In genomic region chr2:85038336-85038735, GRCm38 (mm10) we compare ENCODE assay signal across 8 mouse cellular contexts. TPM values are rescaled to one million over a fixed set of nuclear protein-coding genes. Genes with fewer than 3 reads are reported as not detected.
DNase-seq lines count a peak whose midpoint lies in the region; ATAC-seq and TF ChIP-seq lines count a peak whose summit lies in the region.

No protein-coding gene starts in this region.

- ATAC-seq in heart, embryonic 11.5 days (replicated peaks; ENCODE audit: insufficient number of reproducible peaks, low FRiP score, low TSS enrichment), result no peak
- no peak for ATAC-seq in forebrain, embryonic 16.5 days
- no peak for ATAC-seq in megakaryocyte progenitor cell, adult 5-6 weeks (replicated peaks; ENCODE audit: poor library complexity)

- intact Hi-C loops in heart, postnatal 14 days (cut with DNase I), result no loop called here

- H3K9me3 ChIP-seq in heart, embryonic 11.5 days (replicated peaks; ENCODE audit: control insufficient read depth, low read length), result no peaks in the 10 kb centered on the region
- no peaks in the 10 kb centered on the region for H3K9me3 ChIP-seq in ES-E14 (ENCODE audit: control insufficient read depth, insufficient read depth, low read depth, low read length)
- H3K9me3 ChIP-seq in forebrain, embryonic 16.5 days (ENCODE audit: control insufficient read depth, low read length), result no peaks in the 10 kb centered on the region

- H3K27me3 ChIP-seq in heart, embryonic 11.5 days (ENCODE audit: control insufficient read depth, insufficient read depth, low read length), result no peaks in the 10 kb centered on the region
- no peaks in the 10 kb centered on the region for H3K27me3 ChIP-seq in forebrain, embryonic 16.5 days (replicated peaks; ENCODE audit: control insufficient read depth, insufficient read depth, low read length)

- 83% methylated on average over 13 of the region's 13 CpGs for WGBS in heart, embryonic 11.5 days (ENCODE audit: insufficient replicate concordance)
- WGBS in forebrain, embryonic 16.5 days, result 76% methylated on average over 13 of the region's 13 CpGs
- 90% methylated on average over 13 of the region's 13 CpGs for WGBS in macrophage (ENCODE audit: missing documents)

- H3K4me3 ChIP-seq in heart, embryonic 11.5 days (ENCODE audit: low read depth, low read length), result peak overlapping the region; percentile 80
- peak overlapping the region; percentile 89 to 95 for H3K4me3 ChIP-seq in ES-E14 (ENCODE audit: insufficient read depth in 1 of 2, low read depth in 1 of 2, low read length in 2 of 2, poor library complexity in 1 of 2, severe bottlenecking in 1 of 2)
- peak overlapping the region; percentile 68 for H3K4me3 ChIP-seq in forebrain, embryonic 16.5 days (replicated peaks; ENCODE audit: low read length)
- H3K4me3 ChIP-seq in macrophage (ENCODE audit: inconsistent target), result peak overlapping the region; percentile 99

- 0 out of 2 replicates have a peak, but pooled peaks cover 4% of the 10 kb centered on the region for H3K4me1 ChIP-seq in heart, embryonic 11.5 days (ENCODE audit: control insufficient read depth, insufficient read depth, low read length)
- H3K4me1 ChIP-seq in ES-E14 (ENCODE audit: control insufficient read depth in 2 of 2, insufficient read depth in 2 of 2, low read length in 2 of 2, poor library complexity in 1 of 2), result peaks cover 3 to 6% of the 10 kb centered on the region in 2 experiments; a peak in 2 of 4 replicates
- peaks cover 18% of the 10 kb centered on the region for H3K4me1 ChIP-seq in forebrain, embryonic 16.5 days (replicated peaks; ENCODE audit: control insufficient read depth, insufficient read depth, low read length)

- peaks cover 35% of the 10 kb centered on the region for H3K36me3 ChIP-seq in heart, embryonic 11.5 days (ENCODE audit: control insufficient read depth, insufficient read depth, low read length)
- peaks cover 38% of the 10 kb centered on the region for H3K36me3 ChIP-seq in ES-E14 (ENCODE audit: control insufficient read depth, insufficient read depth, low read length, poor library complexity, severe bottlenecking)
- peaks cover 27% of the 10 kb centered on the region for H3K36me3 ChIP-seq in forebrain, embryonic 16.5 days (ENCODE audit: control insufficient read depth, insufficient read depth)
- H3K36me3 ChIP-seq in macrophage (ENCODE audit: inconsistent target), result peaks cover 41% of the 10 kb centered on the region

- H3K4me2 ChIP-seq in heart, embryonic 11.5 days, result peak overlapping the region; percentile 90
- H3K4me2 ChIP-seq in forebrain, embryonic 16.5 days (ENCODE audit: low read length), result peak overlapping the region; percentile 91

- no peak for DNase-seq in heart, postnatal 14 days
- DNase-seq in ES-E14 (ENCODE audit: low read depth, low spot score), result no peak
- no peak for DNase-seq in kidney, adult 8-10 months
- DNase-seq in layer of hippocampus, adult 9-11 months, result no peak

- H3K9ac ChIP-seq in heart, embryonic 11.5 days (ENCODE audit: low read depth, low read length), result peak overlapping the region; percentile 99
- peak overlapping the region; percentile 98 for H3K9ac ChIP-seq in ES-E14 (ENCODE audit: insufficient read depth, low read depth, low read length, poor library complexity, severe bottlenecking)
- H3K9ac ChIP-seq in forebrain, embryonic 16.5 days (replicated peaks; ENCODE audit: low read depth, low read length), result no peak overlapping the region

- peaks cover 23% of the 10 kb centered on the region for H3K79me2 ChIP-seq in macrophage (ENCODE audit: inconsistent target)

- in situ Hi-C loops in ES-E14 (cut with MboI; ENCODE audit: low sequenced_read_pairs in 2 of 2, unreplicated experiment in 2 of 2), result no loop called here

- H3K27ac ChIP-seq in heart, embryonic 11.5 days (ENCODE audit: low read depth, low read length), result peak overlapping the region; percentile 85; the same call in 1 of the 2 replicates
- no peak overlapping the region for H3K27ac ChIP-seq in ES-E14 (ENCODE audit: insufficient read depth, low read depth, low read length, poor library complexity, severe bottlenecking)
- H3K27ac ChIP-seq in forebrain, embryonic 16.5 days (ENCODE audit: low read length), result no peak overlapping the region
- no peak overlapping the region for H3K27ac ChIP-seq in macrophage

TF ChIP-seq in ES-E14, 5 proteins besides CTCF, POLR2A, EP300 and RAD21:
- TF ChIP-seq ZC3H11A (IDR thresholded peaks at IDR 0.05; ENCODE audit: borderline replicate concordance, low read depth, low read length), result no peak
- TF ChIP-seq MAFK (IDR thresholded peaks at IDR 0.05; ENCODE audit: insufficient read depth, low read depth, low read length), result no peak
- TF ChIP-seq ZNF384 (IDR thresholded peaks at IDR 0.05; ENCODE audit: low read depth, low read length), result no peak
- TF ChIP-seq CHD2 (IDR thresholded peaks at IDR 0.05; ENCODE audit: low read depth, low read length), result no peak
- no peak for TF ChIP-seq HCFC1 (IDR thresholded peaks at IDR 0.05; ENCODE audit: borderline replicate concordance, insufficient read depth, low read length)
TF ChIP-seq in ES-E14: peak in this region for 0.

RNA-seq across cellular contexts. Expression of gene P2rx3, which starts 1.1 kb away (rescaled TPM):
- polyA plus RNA-seq in heart, embryonic 11.5 days (2014; fragmentation: Nextera tagmentation; extraction: Ambion mirVana), result 0.44 and 0.77 TPM in 2 replicates
- under 1 TPM; 0.14 to 0.24 TPM for total RNA-seq in heart, postnatal 14 days (2021)
- total RNA-seq in ES-E14 (2012; rRNA removed), result 4.6 and 5.1 TPM in 2 replicates
- polyA plus RNA-seq in forebrain, embryonic 16.5 days (2015; fragmentation: Nextera tagmentation; extraction: Ambion mirVana), result 0.66 and 1.1 TPM in 2 replicates
- total RNA-seq in macrophage (2018; cell fraction: chromatin; rRNA removed), result 1 to 10 TPM in 9 of 26 experiments, under 1 TPM in 10, not detected in 7; 0.42 to 4.4 (median 0.94) TPM
- total RNA-seq in macrophage (2018; cell fraction: cytosol; rRNA removed), result under 1 TPM in 7 of 26 experiments, not detected in 19; 0.07 to 0.44 (median 0.13) TPM
- total RNA-seq in macrophage (2018; cell fraction: nucleus; rRNA removed), result 1 to 10 TPM in 6 of 26 experiments, under 1 TPM in 8, not detected in 12; 0.45 to 2.6 (median 0.67) TPM
- polyA plus RNA-seq in macrophage (2018), result not detected in 3 replicates
- 1.5 and 2.5 TPM in 2 replicates for total RNA-seq in megakaryocyte progenitor cell, adult 5-6 weeks (2015)
- 0.46 TPM in 1 of 2 replicates, not detected in the other for total RNA-seq in megakaryocyte progenitor cell, adult 5-6 weeks (2017)

RNA-seq across cellular contexts. Expression of gene Ssrp1, which starts 1.3 kb away (rescaled TPM):
- polyA plus RNA-seq in heart, embryonic 11.5 days (2014; fragmentation: Nextera tagmentation; extraction: Ambion mirVana), result 180 and 194 TPM in 2 replicates
- total RNA-seq in heart, postnatal 14 days (2021), result 10 to 100 TPM; 43.7 to 46.1 TPM
- total RNA-seq in ES-E14 (2012; rRNA removed), result 206 and 212 TPM in 2 replicates
- polyA plus RNA-seq in forebrain, embryonic 16.5 days (2015; fragmentation: Nextera tagmentation; extraction: Ambion mirVana), result 228 and 250 TPM in 2 replicates
- 10 to 100 TPM; 13.0 to 82.6 (median 49.4) TPM for total RNA-seq in macrophage (2018; cell fraction: chromatin; rRNA removed)
- 10 to 100 TPM; 46.8 to 72.6 (median 61.6) TPM for total RNA-seq in macrophage (2018; cell fraction: cytosol; rRNA removed)
- total RNA-seq in macrophage (2018; cell fraction: nucleus; rRNA removed), result 100 to 1,000 TPM in 1 of 26 experiments, 10 to 100 TPM in 25; 23.1 to 100 (median 49.3) TPM
- polyA plus RNA-seq in macrophage (2018), result 68.2 to 116 TPM (median 106 TPM) in 3 replicates
- total RNA-seq in megakaryocyte progenitor cell, adult 5-6 weeks (2015), result 145 and 175 TPM in 2 replicates
- 390 and 507 TPM in 2 replicates for total RNA-seq in megakaryocyte progenitor cell, adult 5-6 weeks (2017)

RNA-seq across cellular contexts. Expression of gene Tnks1bp1, which starts 9.5 kb away (rescaled TPM):
- polyA plus RNA-seq in heart, embryonic 11.5 days (2014; fragmentation: Nextera tagmentation; extraction: Ambion mirVana), result 7.0 TPM in 2 replicates
- 10 to 100 TPM; 84.7 to 87.5 TPM for total RNA-seq in heart, postnatal 14 days (2021)
- total RNA-seq in ES-E14 (2012; rRNA removed), result 36.7 and 61.9 TPM in 2 replicates
- 24.0 and 26.2 TPM in 2 replicates for polyA plus RNA-seq in forebrain, embryonic 16.5 days (2015; fragmentation: Nextera tagmentation; extraction: Ambion mirVana)
- 10 to 100 TPM in 16 of 26 experiments, 1 to 10 TPM in 10; 3.9 to 39.5 (median 12.2) TPM for total RNA-seq in macrophage (2018; cell fraction: chromatin; rRNA removed)
- 10 to 100 TPM in 1 of 26 experiments, 1 to 10 TPM in 25; 3.6 to 10.6 (median 6.2) TPM for total RNA-seq in macrophage (2018; cell fraction: cytosol; rRNA removed)
- total RNA-seq in macrophage (2018; cell fraction: nucleus; rRNA removed), result 10 to 100 TPM in 6 of 26 experiments, 1 to 10 TPM in 20; 5.8 to 27.1 (median 9.5) TPM
- polyA plus RNA-seq in macrophage (2018), result 6.1 to 6.8 TPM (median 6.4 TPM) in 3 replicates
- total RNA-seq in megakaryocyte progenitor cell, adult 5-6 weeks (2015), result 0.59 and 0.85 TPM in 2 replicates
- 1.6 and 4.7 TPM in 2 replicates for total RNA-seq in megakaryocyte progenitor cell, adult 5-6 weeks (2017)

RNA-seq across cellular contexts. Expression of gene Prg3, which starts 50.3 kb away (rescaled TPM):
- 0.24 and 0.37 TPM in 2 replicates for polyA plus RNA-seq in heart, embryonic 11.5 days (2014; fragmentation: Nextera tagmentation; extraction: Ambion mirVana)
- not detected for total RNA-seq in heart, postnatal 14 days (2021)
- total RNA-seq in ES-E14 (2012; rRNA removed), result not detected in 2 replicates
- polyA plus RNA-seq in forebrain, embryonic 16.5 days (2015; fragmentation: Nextera tagmentation; extraction: Ambion mirVana), result not detected in 2 replicates
- total RNA-seq in macrophage (2018; cell fraction: chromatin; rRNA removed), result not detected
- under 1 TPM in 2 of 26 experiments, not detected in 24; 0.19 to 0.30 TPM for total RNA-seq in macrophage (2018; cell fraction: cytosol; rRNA removed)
- not detected for total RNA-seq in macrophage (2018; cell fraction: nucleus; rRNA removed)
- not detected in 3 replicates for polyA plus RNA-seq in macrophage (2018)
- 8.4 and 12.8 TPM in 2 replicates for total RNA-seq in megakaryocyte progenitor cell, adult 5-6 weeks (2015)
- 15.9 and 16.4 TPM in 2 replicates for total RNA-seq in megakaryocyte progenitor cell, adult 5-6 weeks (2017)

RNA-seq across cellular contexts. Expression of gene Prg2, which starts 58.1 kb away (rescaled TPM):
- polyA plus RNA-seq in heart, embryonic 11.5 days (2014; fragmentation: Nextera tagmentation; extraction: Ambion mirVana), result 0.73 and 1.1 TPM in 2 replicates
- total RNA-seq in heart, postnatal 14 days (2021), result not detected
- total RNA-seq in ES-E14 (2012; rRNA removed), result not detected in 2 replicates
- not detected in 2 replicates for polyA plus RNA-seq in forebrain, embryonic 16.5 days (2015; fragmentation: Nextera tagmentation; extraction: Ambion mirVana)
- total RNA-seq in macrophage (2018; cell fraction: chromatin; rRNA removed), result 1 to 10 TPM in 1 of 26 experiments, not detected in 25; 1.2 TPM
- total RNA-seq in macrophage (2018; cell fraction: cytosol; rRNA removed), result 1 to 10 TPM in 1 of 26 experiments, under 1 TPM in 5, not detected in 20; 0.19 to 1.2 (median 0.32) TPM
- total RNA-seq in macrophage (2018; cell fraction: nucleus; rRNA removed), result not detected
- 1.7 TPM in 1 of 3 replicates, not detected in the others for polyA plus RNA-seq in macrophage (2018)
- 43.2 and 74.2 TPM in 2 replicates for total RNA-seq in megakaryocyte progenitor cell, adult 5-6 weeks (2015)
- total RNA-seq in megakaryocyte progenitor cell, adult 5-6 weeks (2017), result 135 and 270 TPM in 2 replicates
